Mouse (Mus musculus) lung, embryonic 14.5 days (tissue): ENCODE results near the gene Kdm2a. TPM values are rescaled to one million over a fixed set of nuclear protein-coding genes. Genes with fewer than 3 reads are reported as not detected.

ENCODE experiments used
- ATAC-seq: fragments of 200-750 bp; cut with Nextera tagmentation; 2 replicates; pipeline ENCODE4 v1.8.0; 2017; ENCODE audit warnings: mild to moderate bottlenecking, moderate TSS enrichment, moderate library complexity; ENCODE audit not compliant: insufficient read depth
- DNase-seq: peaks from one replicate; pipeline ENCODE4 v3.0.0-alpha.2; 2015
- H3K27ac ChIP-seq: fragments of 300-500 bp; sonication (generic); 2 replicates; pipeline ENCODE4 v1.5.1; 2014; ENCODE audit warnings: low read depth, mild to moderate bottlenecking, moderate library complexity
- H3K27me3 ChIP-seq: fragments of 300-500 bp; sonication (generic); 2 replicates; pipeline ENCODE4 v1.6.1; 2014; ENCODE audit warnings: low read length, control low read depth; ENCODE audit not compliant: insufficient read depth
- H3K36me3 ChIP-seq: fragments of 300-500 bp; sonication (generic); 2 replicates; pipeline ENCODE4 v1.6.1; 2014; ENCODE audit warnings: control low read depth; ENCODE audit not compliant: insufficient read depth
- H3K4me1 ChIP-seq: fragments of 300-500 bp; sonication (generic); 2 replicates; pipeline ENCODE4 v1.6.1; 2014; ENCODE audit warnings: antibody characterized with exemption, control low read depth; ENCODE audit not compliant: insufficient read depth
- H3K4me2 ChIP-seq: fragments of 300-500 bp; sonication (generic); 2 replicates; pipeline ENCODE4 v1.6.1; 2014; ENCODE audit warnings: mild to moderate bottlenecking
- H3K4me3 ChIP-seq: fragments of 300-500 bp; sonication (generic); 2 replicates; pipeline ENCODE4 v1.5.1; 2014; ENCODE audit warnings: low read depth, low read length
- H3K9ac ChIP-seq: fragments of 300-500 bp; sonication (generic); 2 replicates; pipeline ENCODE4 v1.6.1; 2014
- H3K9me3 ChIP-seq: fragments of 300-500 bp; sonication (generic); 2 replicates; pipeline ENCODE4 v1.6.1; 2016; ENCODE audit warnings: low read depth, low read length, control low read depth
- CTCF ChIP-seq: IDR thresholded peaks from 2 replicates; pipeline ENCODE4 v1.5.1; 2016; ENCODE audit warnings: antibody characterized with exemption, low read depth
- WGBS: fragments of 180-500 bp; shearing (Covaris S2); extraction: QIAGEN DNeasy Blood & Tissue Kit; methylation state at CpG from one replicate; pipeline ENCODE4 v1.1.7; 2014; 5-methylcytosine and 5-hydroxymethylcytosine counted together
- polyA plus RNA-seq: library from polyadenylated mRNA; unstranded; fragments of >200 nt; fragmentation: Nextera tagmentation; extraction: Ambion mirVana; gene quantifications from 2 replicates; pipeline ENCODE4 v1.2.1, GENCODE M21; 2014

The Kdm2a gene
- polyA plus RNA-seq, 1 experiment from 2014 or later = 63.1 TPM

- no peak overlapping the region for H3K27ac ChIP-seq
- no peak overlapping the region for H3K4me3 ChIP-seq
- ATAC-seq (no peak), DNase-seq (no peak)
- no peak overlapping the region for H3K4me2 ChIP-seq
- H3K4me1 ChIP-seq = no peaks in the 10 kb centered on the region; the same call in 1 of the 2 replicates
- TF ChIP-seq CTCF = no peak
- WGBS = 92% methylated on average over 11 of the region's 11 CpGs
- H3K27me3 ChIP-seq = no peaks in the 10 kb centered on the region
- no peaks in the 10 kb centered on the region for H3K9me3 ChIP-seq
- H3K9ac ChIP-seq = no peak overlapping the region
- H3K36me3 ChIP-seq = no peaks in the 10 kb centered on the region
These were observed 127.1 kb downstream of the Kdm2a start for GRCm38 (mm10) chr19:4270972-4271371.

- H3K4me1 ChIP-seq = no peaks in the 10 kb centered on the region; the same call in 1 of the 2 replicates
- no peak for DNase-seq
- WGBS = 61% methylated on average over 6 of the region's 6 CpGs
- H3K4me3 ChIP-seq = no peak overlapping the region
- H3K9ac ChIP-seq = no peak overlapping the region
- no peak for ATAC-seq
- no peak for TF ChIP-seq CTCF
- no peaks in the 10 kb centered on the region for H3K9me3 ChIP-seq
- H3K36me3 ChIP-seq = no peaks in the 10 kb centered on the region
- H3K4me2 ChIP-seq = no peak overlapping the region
- no peaks in the 10 kb centered on the region for H3K27me3 ChIP-seq
- H3K27ac ChIP-seq = no peak overlapping the region
These were observed 127.9 kb downstream of the Kdm2a start for GRCm38 (mm10) chr19:4270187-4270586.

- WGBS = 5% methylated on average over 46 of the region's 46 CpGs
- H3K4me3 ChIP-seq = peak within 1 kb of the TSS; percentile 44
These were observed 129.3 kb downstream of the Kdm2a start, which contains the start of gene Ssh3 for GRCm38 (mm10) chr19:4268566-4269361. Gene Ssh3 (minus strand): TSS chr19:4269180.

GRCm38 (mm10) chr19:4265956-4266355 lies 132.1 kb downstream of the Kdm2a start:
- 62% methylated on average over 4 of the region's 4 CpGs for whole genome bisulfite sequencing
- TF ChIP-seq CTCF = peak; percentile 19; the same call in 1 of the 2 replicates
- DNase-seq (peak; percentile 31), ATAC-seq (no peak)
- Histone ChIP-seq H3K4me2 (no peak overlapping the region), H3K9ac (no peak overlapping the region), H3K9me3 (no peaks in the 10 kb centered on the region), H3K4me1 (no peaks in the 10 kb centered on the region; the same call in 1 of the 2 replicates), H3K4me3 (no peak overlapping the region), H3K27ac (no peak overlapping the region), H3K36me3 (no peaks in the 10 kb centered on the region), H3K27me3 (no peaks in the 10 kb centered on the region)

More at GRCm38 (mm10) chr19:4268566-4269361, 129.3 kb downstream of the Kdm2a start, which contains the start of gene Ssh3:
- ATAC-seq (peak; percentile 92), DNase-seq (peak; percentile 82)
- peak within 1 kb of the TSS; percentile 49 for H3K9ac ChIP-seq
- no peaks in the 10 kb centered on the region for H3K27me3 ChIP-seq
- no peak for TF ChIP-seq CTCF
- no peaks in the 10 kb centered on the region; the same call in 1 of the 2 replicates for H3K4me1 ChIP-seq
- H3K27ac ChIP-seq = no peak within 1 kb of the TSS
- H3K9me3 ChIP-seq = no peaks in the 10 kb centered on the region
- H3K4me2 ChIP-seq = peak within 1 kb of the TSS; percentile 65
- no peaks in the 10 kb centered on the region for H3K36me3 ChIP-seq

Other genes with a start within 250 kb of the Kdm2a start
- 134 and 148 TPM in 2 replicates for gene Coro1b, start 249.7 kb downstream of the Kdm2a start, polyA plus RNA-seq
- gene Ptprcap, start 244.7 kb downstream of the Kdm2a start, polyA plus RNA-seq = 0.81 and 1.1 TPM in 2 replicates
- 37.9 and 43.2 TPM in 2 replicates for gene Rps6kb2, start 234.9 kb downstream of the Kdm2a start, polyA plus RNA-seq
- 1.7 and 2.5 TPM in 2 replicates for gene Carns1, start 222.8 kb downstream of the Kdm2a start, polyA plus RNA-seq
- 1.8 and 2.4 TPM in 2 replicates for gene Tbc1d10c, start 207.0 kb downstream of the Kdm2a start, polyA plus RNA-seq
- gene Ppp1ca, start 206.2 kb downstream of the Kdm2a start, polyA plus RNA-seq = 960 and 994 TPM in 2 replicates
- 42.1 and 47.4 TPM in 2 replicates for gene Rad9a, start 196.6 kb downstream of the Kdm2a start, polyA plus RNA-seq
- gene Clcf1, start 184.0 kb downstream of the Kdm2a start, polyA plus RNA-seq = 4.4 and 5.0 TPM in 2 replicates
- not detected in 2 replicates for gene AC109138.7, start 183.9 kb downstream of the Kdm2a start, polyA plus RNA-seq
- gene Pold4, start 166.4 kb downstream of the Kdm2a start, polyA plus RNA-seq = 22.6 and 22.8 TPM in 2 replicates
- 10.6 and 11.1 TPM in 2 replicates for gene Ssh3, start 129.1 kb downstream of the Kdm2a start, polyA plus RNA-seq
- gene Ankrd13d, start 115.1 kb downstream of the Kdm2a start, polyA plus RNA-seq = 2.4 and 2.8 TPM in 2 replicates
- gene Grk2, start 92.1 kb downstream of the Kdm2a start, polyA plus RNA-seq = 19.4 and 23.0 TPM in 2 replicates
- gene Rhod, start 41.1 kb upstream of the Kdm2a start, polyA plus RNA-seq = 33.7 and 46.0 TPM in 2 replicates
- gene Syt12, start 79.2 kb upstream of the Kdm2a start, polyA plus RNA-seq = 1.3 and 1.8 TPM in 2 replicates
- gene 2010003K11Rik, start 100.3 kb upstream of the Kdm2a start, polyA plus RNA-seq = not detected in 2 replicates
- 12.7 and 14.0 TPM in 2 replicates for gene Pcx, start 112.2 kb upstream of the Kdm2a start, polyA plus RNA-seq
- 10.0 and 10.1 TPM in 2 replicates for gene Lrfn4, start 217.4 kb upstream of the Kdm2a start, polyA plus RNA-seq
- 72.6 and 74.7 TPM in 2 replicates for gene Rce1, start 227.4 kb upstream of the Kdm2a start, polyA plus RNA-seq